19 mouse cellular contexts compared by ENCODE assay signal in genomic region chr10:120726369-120726768, GRCm38 (mm10).
DNase-seq lines count a peak whose midpoint lies in the region.
"Had no signal": no experiment of that assay in that cellular context is flagged by ENCODE, and none has a peak within 500 bp of the region (broad histone marks: within the 10 kb centered on the region; RNA-seq: fewer than 3 reads in every experiment).

No protein-coding gene starts in this region.

- peak; percentile 41 for DNase-seq in ES-CJ7 (ENCODE audit: low read depth, low spot score)
- peak; percentile 54 for DNase-seq in R1 (ENCODE audit: low read depth, low spot score)
- DNase-seq in ZHBTc4 (ENCODE audit: low read depth, low spot score): peak; percentile 57
- DNase-seq in testis, postnatal 14 days (ENCODE audit: low spot score): no peak
- DNase-seq in thymus, postnatal 0 days (ENCODE audit: low spot score): no peak
- DNase-seq in heart, adult 9 months (ENCODE audit: low spot score in 2 of 2): no peak
- DNase-seq: adrenal gland, adult 2 months; adrenal gland, adult 8-10 months; adrenal gland, postnatal 10 days; adrenal gland, postnatal 14 days; adrenal gland, postnatal 25 days; adrenal gland, postnatal 36 days; B cell, adult 2 months; cerebellum, adult 11 months; cerebellum, adult 11-12 months; cerebellum, adult 18-20 months; cerebellum, adult 2 months; cerebellum, adult 8-10 months; cerebellum, adult 9-10 months had no signal

Comparison
In these comparisons a context has a peak if more than half of its experiments do, and no peak if none do; other contexts are left out.
1. DNase-seq: peak in ES-CJ7 (single experiment), R1 (single experiment) and ZHBTc4 (single experiment); none in testis, postnatal 14 days (single experiment), thymus, postnatal 0 days (single experiment) and heart, adult 9 months (0 of 2).